Mouse (Mus musculus): ENCODE data around the gene Rack1. TPM values are rescaled to one million over a fixed set of nuclear protein-coding genes. Genes with fewer than 3 reads are reported as not detected.
"Not testable (repeated sequence)": the region's sequence is repeated elsewhere in the genome, so short reads cannot be mapped to it uniquely, and the experiment has no call there.

Gene Rack1
- polyA plus RNA-seq, 1 experiment = 1,489 TPM

GRCm38 (mm10) chr11:48816800-48817665 is 16.9 kb downstream of the Rack1 start, which contains the start of gene Trim41:
TSS of gene Trim41 (minus strand) at chr11:48817353.
- no peak for TF ChIP-seq CTCF (IDR thresholded peaks at IDR 0.05; ENCODE audit: insufficient read depth, low read length)
- TF ChIP-seq POLR2A (IDR thresholded peaks at IDR 0.05; ENCODE audit: borderline replicate concordance, extremely low read depth, low read depth, low read length) = peak; percentile 97
- DNase-seq = peak; percentile 98
- WGBS = under 1% methylated on average over 71 of the region's 77 CpGs
- Histone ChIP-seq H3K4me3 (replicated peaks; ENCODE audit: extremely low read depth, low read depth, low read length) (peak within 1 kb of the TSS; percentile 97), H3K4me1 (ENCODE audit: control insufficient read depth, insufficient read depth, low read length) (peaks cover 7% of the 10 kb centered on the region)

- 5% methylated on average over 9 of the region's 9 CpGs for WGBS
- Histone ChIP-seq H3K4me3 (replicated peaks; ENCODE audit: extremely low read depth, low read depth, low read length) (peak overlapping the region; percentile 70), H3K4me1 (ENCODE audit: control insufficient read depth, insufficient read depth, low read length) (peaks cover 7% of the 10 kb centered on the region)
- no peak for DNase-seq
- TF ChIP-seq CTCF (IDR thresholded peaks at IDR 0.05; ENCODE audit: insufficient read depth, low read length) = no peak
- no peak for TF ChIP-seq POLR2A (IDR thresholded peaks at IDR 0.05; ENCODE audit: borderline replicate concordance, extremely low read depth, low read depth, low read length)
These were observed 17.7 kb downstream of the Rack1 start for GRCm38 (mm10) chr11:48817794-48818193.

- peak overlapping the region; percentile 50 for H3K4me3 ChIP-seq (replicated peaks; ENCODE audit: extremely low read depth, low read depth, low read length)
- peak; percentile 79 for DNase-seq
- WGBS = under 1% methylated on average over 16 of the region's 16 CpGs
- no peak for TF ChIP-seq CTCF (IDR thresholded peaks at IDR 0.05; ENCODE audit: insufficient read depth, low read length)
- no peak for TF ChIP-seq POLR2A (IDR thresholded peaks at IDR 0.05; ENCODE audit: borderline replicate concordance, extremely low read depth, low read depth, low read length)
- H3K4me1 ChIP-seq (ENCODE audit: control insufficient read depth, insufficient read depth, low read length) = peaks cover 7% of the 10 kb centered on the region
These were observed 18.2 kb downstream of the Rack1 start for GRCm38 (mm10) chr11:48818346-48818745.

DNA sequence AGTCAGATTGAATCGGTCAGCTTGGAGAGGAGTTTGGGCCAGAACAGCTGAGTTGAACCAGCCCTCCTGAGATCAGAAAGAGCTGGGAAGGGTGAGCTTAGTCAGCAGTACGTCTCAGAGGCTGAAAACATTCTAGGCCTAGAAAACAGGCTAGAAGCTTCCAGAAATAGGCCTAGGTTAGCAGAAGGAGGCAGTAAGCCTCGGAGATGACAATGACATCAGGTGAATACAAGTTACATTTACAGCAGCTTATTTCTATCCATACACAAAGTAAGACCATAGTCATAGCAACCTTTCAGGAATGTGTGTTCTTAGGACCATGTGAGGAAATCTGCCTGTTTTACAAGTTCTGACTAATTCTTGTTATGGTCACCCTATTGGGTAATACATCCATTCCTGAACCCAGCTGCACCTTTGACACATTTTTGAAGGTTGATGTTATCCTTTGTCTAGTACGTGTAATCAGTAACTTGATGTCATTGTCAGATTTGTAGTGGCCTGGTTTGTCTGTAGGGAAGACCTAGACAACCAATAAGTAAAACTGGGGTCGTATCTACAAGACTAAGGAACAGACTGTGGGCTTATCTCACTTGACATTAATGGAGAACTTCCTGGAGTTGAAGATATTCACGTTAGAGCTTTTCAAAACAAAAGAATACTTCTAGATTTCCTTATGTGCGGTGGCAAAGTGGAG is 19.6 kb downstream of the Rack1 start:
- 65% methylated on average over 7 of the region's 7 CpGs for WGBS
- Histone ChIP-seq H3K4me1 (ENCODE audit: control insufficient read depth, insufficient read depth, low read length) (peaks cover 10% of the 10 kb centered on the region), H3K4me3 (replicated peaks; ENCODE audit: extremely low read depth, low read depth, low read length) (no peak overlapping the region)
- TF ChIP-seq POLR2A (IDR thresholded peaks at IDR 0.05; ENCODE audit: borderline replicate concordance, extremely low read depth, low read depth, low read length) = no peak
- TF ChIP-seq CTCF (IDR thresholded peaks at IDR 0.05; ENCODE audit: insufficient read depth, low read length) = no peak
- no peak for DNase-seq

DNA sequence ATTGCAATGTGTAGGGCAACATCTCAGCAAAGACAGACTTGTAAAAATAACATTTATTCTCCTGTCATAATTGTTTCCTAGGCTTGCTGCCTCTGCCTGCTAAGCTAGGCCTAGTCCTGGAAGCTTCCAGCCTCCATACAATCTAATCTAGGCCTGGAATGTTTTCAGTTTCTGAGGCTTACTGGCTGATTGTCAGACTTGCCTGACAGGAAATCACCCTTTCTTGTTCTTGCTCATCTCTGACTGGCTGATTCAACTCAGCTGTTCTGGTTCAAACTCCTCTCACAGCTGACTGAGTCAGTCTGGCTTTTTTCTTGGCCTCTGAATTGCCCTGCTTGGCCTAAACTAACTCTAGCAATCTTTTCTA is 20.2 kb downstream of the Rack1 start:
- TF ChIP-seq CTCF (IDR thresholded peaks at IDR 0.05; ENCODE audit: insufficient read depth, low read length) (no peak), POLR2A (IDR thresholded peaks at IDR 0.05; ENCODE audit: borderline replicate concordance, extremely low read depth, low read depth, low read length) (no peak)
- no peak overlapping the region for H3K4me3 ChIP-seq (replicated peaks; ENCODE audit: extremely low read depth, low read depth, low read length)
- DNase-seq = no peak
- H3K4me1 ChIP-seq (ENCODE audit: control insufficient read depth, insufficient read depth, low read length) = peaks cover 10% of the 10 kb centered on the region

DNA sequence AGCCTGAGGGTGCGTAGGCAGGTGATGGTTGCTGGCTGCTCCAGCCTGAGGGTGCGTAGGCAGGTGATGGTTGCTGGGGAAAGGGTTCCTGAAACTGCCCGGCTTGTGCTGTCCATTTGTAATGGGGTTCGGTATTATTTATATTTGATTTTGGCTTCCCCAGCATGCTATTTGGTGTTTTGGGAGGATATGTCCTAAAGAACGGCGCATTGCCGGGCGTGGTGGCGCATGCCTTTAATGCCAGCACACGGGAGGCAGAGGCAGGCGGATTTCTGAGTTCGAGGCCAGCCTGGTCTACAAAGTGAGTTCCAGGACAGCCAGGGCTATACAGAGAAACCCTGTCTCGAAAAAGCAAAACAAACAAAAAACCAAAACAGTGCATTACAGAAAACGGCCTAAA is 21.2 kb downstream of the Rack1 start:
- WGBS = 83% methylated on average over 14 of the region's 14 CpGs
- not testable (repeated sequence) for DNase-seq; H3K4me1 ChIP-seq (ENCODE audit: control insufficient read depth, insufficient read depth, low read length); H3K4me3 ChIP-seq (replicated peaks; ENCODE audit: extremely low read depth, low read depth, low read length)

- no peak overlapping the region for H3K4me3 ChIP-seq (replicated peaks; ENCODE audit: extremely low read depth, low read depth, low read length)
- TF ChIP-seq POLR2A (IDR thresholded peaks at IDR 0.05; ENCODE audit: borderline replicate concordance, extremely low read depth, low read depth, low read length) (no peak), CTCF (IDR thresholded peaks at IDR 0.05; ENCODE audit: insufficient read depth, low read length) (no peak)
- DNase-seq = no peak
- peaks cover 3% of the 10 kb centered on the region; the same call in 1 of the 2 replicates for H3K4me1 ChIP-seq (ENCODE audit: control insufficient read depth, insufficient read depth, low read length)
- WGBS = 40% methylated on average over 14 of the region's 14 CpGs
These were observed 22.8 kb downstream of the Rack1 start for GRCm38 (mm10) chr11:48822768-48823512.

DNA sequence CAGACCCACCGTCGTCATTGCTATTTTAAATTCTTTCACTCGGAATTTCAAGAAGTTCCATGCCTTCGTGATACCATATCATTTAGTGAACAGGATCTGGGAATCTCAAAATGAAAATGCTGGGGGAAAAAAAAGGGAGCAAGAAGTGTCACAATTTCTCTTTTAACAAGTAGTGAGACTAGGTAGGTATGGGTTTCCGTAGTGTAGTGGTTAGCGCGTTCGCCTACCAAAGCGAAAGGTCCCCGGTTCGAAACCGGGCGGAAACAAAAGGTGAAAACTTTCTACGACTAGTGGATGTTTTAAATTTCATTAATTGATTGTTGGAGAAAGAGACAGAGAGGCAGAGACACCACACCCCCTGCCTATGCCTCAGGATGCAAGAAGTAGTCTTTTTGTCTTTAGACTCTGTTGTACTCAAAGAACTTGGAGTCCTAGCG is 23.4 kb downstream of the Rack1 start:
- WGBS = 2% methylated on average over 15 of the region's 15 CpGs
- Histone ChIP-seq H3K4me3 (replicated peaks; ENCODE audit: extremely low read depth, low read depth, low read length) (peak overlapping the region; percentile 56), H3K4me1 (ENCODE audit: control insufficient read depth, insufficient read depth, low read length) (peaks cover 3% of the 10 kb centered on the region; the same call in 1 of the 2 replicates)
- peak; percentile 60 for DNase-seq
- TF ChIP-seq POLR2A (IDR thresholded peaks at IDR 0.05; ENCODE audit: borderline replicate concordance, extremely low read depth, low read depth, low read length) (0 out of 2 replicates have a peak, but pooled peaks have one; percentile 3), CTCF (IDR thresholded peaks at IDR 0.05; ENCODE audit: insufficient read depth, low read length) (no peak)

DNA sequence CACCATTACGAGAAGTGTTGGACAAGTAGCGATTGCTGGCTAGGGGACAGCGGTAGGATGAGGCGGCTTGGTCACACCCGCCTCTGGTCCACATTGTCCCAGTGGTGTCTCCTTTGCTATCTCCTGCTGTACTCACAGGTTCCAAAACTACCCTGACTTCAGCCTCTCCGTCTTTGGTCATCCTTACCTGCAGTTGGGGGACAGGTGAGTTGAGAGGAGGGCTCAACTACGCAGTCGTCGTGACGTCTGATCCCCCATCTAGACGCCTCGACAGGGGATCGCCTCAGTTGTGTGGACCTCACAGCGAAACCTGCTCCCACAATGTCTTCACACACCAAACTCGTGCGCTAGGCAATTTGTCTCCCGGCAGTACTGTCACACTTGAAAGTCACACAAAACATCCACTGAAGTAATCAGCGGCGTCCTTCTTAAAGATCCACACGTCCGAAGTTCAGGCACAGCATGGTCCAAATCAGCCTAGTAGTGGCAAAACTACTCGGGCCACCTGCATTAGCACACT is 24.2 kb downstream of the Rack1 start:
- Histone ChIP-seq H3K4me3 (replicated peaks; ENCODE audit: extremely low read depth, low read depth, low read length) (no peak overlapping the region), H3K4me1 (ENCODE audit: control insufficient read depth, insufficient read depth, low read length) (peaks cover 3% of the 10 kb centered on the region; the same call in 1 of the 2 replicates)
- 22% methylated on average over 22 of the region's 22 CpGs for WGBS
- DNase-seq = peak; percentile 28
- no peak for TF ChIP-seq POLR2A (IDR thresholded peaks at IDR 0.05; ENCODE audit: borderline replicate concordance, extremely low read depth, low read depth, low read length)
- TF ChIP-seq CTCF (IDR thresholded peaks at IDR 0.05; ENCODE audit: insufficient read depth, low read length) = no peak

- not testable (repeated sequence) for H3K4me1 ChIP-seq (ENCODE audit: control insufficient read depth, insufficient read depth, low read length)
- peak; percentile 46 for DNase-seq
- peak within 1 kb of the TSS; percentile 61 for H3K4me3 ChIP-seq (replicated peaks; ENCODE audit: extremely low read depth, low read depth, low read length)
- 2% methylated on average over 61 of the region's 92 CpGs for WGBS
These were observed 26.0 kb downstream of the Rack1 start, which contains the start of the genes Trim7 and Gm12184 for GRCm38 (mm10) chr11:48825979-48826751. TSS of gene Trim7 (plus strand) at chr11:48826140. TSS of gene Gm12184 (minus strand) at chr11:48826655.
